Mouse (Mus musculus) neural tube, embryonic 11.5 days (tissue): ENCODE measurements around the gene Cldn34b2. TPM values are rescaled to one million over a fixed set of nuclear protein-coding genes. Genes with fewer than 3 reads are reported as not detected.
"Not testable (repeated sequence)": the region's sequence is repeated elsewhere in the genome, so short reads cannot be mapped to it uniquely, and the experiment has no call there.

Source experiments
- ATAC-seq: fragments of 200-750 bp; cut with Nextera tagmentation; 2 replicates; pipeline ENCODE4 v1.8.0; 2017; ENCODE audit warnings: moderate number of reproducible peaks, mild to moderate bottlenecking, moderate TSS enrichment, moderate library complexity; ENCODE audit not compliant: insufficient read depth, low FRiP score, low TSS enrichment
- DNase-seq: peaks from one replicate; pipeline ENCODE4 v3.0.0-alpha.2; 2015; ENCODE audit warnings: low spot score
- H3K27ac ChIP-seq: fragments of 300-500 bp; sonication (generic); 2 replicates; pipeline ENCODE4 v1.5.1; 2014; ENCODE audit warnings: low read depth, mild to moderate bottlenecking, low read length
- H3K27me3 ChIP-seq: fragments of 300-500 bp; sonication (generic); 2 replicates; pipeline ENCODE4 v1.6.1; 2014; ENCODE audit warnings: mild to moderate bottlenecking, low read length, mixed read lengths; ENCODE audit not compliant: control insufficient read depth, insufficient read depth
- H3K36me3 ChIP-seq: fragments of 300-500 bp; sonication (generic); 2 replicates; pipeline ENCODE4 v1.6.1; 2014; ENCODE audit warnings: mild to moderate bottlenecking, low read length, moderate library complexity, mixed read lengths; ENCODE audit not compliant: control insufficient read depth, insufficient read depth
- H3K4me1 ChIP-seq: fragments of 300-500 bp; sonication (generic); 2 replicates; pipeline ENCODE4 v1.6.1; 2014; ENCODE audit warnings: low read length, mixed read lengths; ENCODE audit not compliant: control insufficient read depth, insufficient read depth
- H3K4me2 ChIP-seq: fragments of 300-500 bp; sonication (generic); 2 replicates; pipeline ENCODE4 v1.6.1; 2014; ENCODE audit warnings: low read depth, mild to moderate bottlenecking, moderate library complexity
- H3K4me3 ChIP-seq: fragments of 300-500 bp; sonication (generic); 2 replicates; pipeline ENCODE4 v1.5.1; 2014; ENCODE audit warnings: low read depth, low read length
- H3K9ac ChIP-seq: fragments of 300-500 bp; sonication (generic); 2 replicates; pipeline ENCODE4 v1.6.1; 2014; ENCODE audit warnings: mild to moderate bottlenecking, low read length
- H3K9me3 ChIP-seq: fragments of 300-500 bp; sonication (generic); 2 replicates; pipeline ENCODE4 v1.6.1; 2016; ENCODE audit warnings: low read length; ENCODE audit not compliant: control insufficient read depth
- WGBS: fragments of 180-500 bp; shearing (Covaris S2); extraction: QIAGEN DNeasy Blood & Tissue Kit; methylation state at CpG from one replicate; pipeline ENCODE4 v1.1.7; 2014; 5-methylcytosine and 5-hydroxymethylcytosine counted together
- polyA plus RNA-seq: library from polyadenylated mRNA; unstranded; fragments of >200 nt; fragmentation: Nextera tagmentation; extraction: Ambion mirVana; gene quantifications from 2 replicates; pipeline ENCODE4 v1.2.1, GENCODE M21; 2014

The Cldn34b2 gene
- polyA plus RNA-seq, result not detected in 2 replicates

DNA sequence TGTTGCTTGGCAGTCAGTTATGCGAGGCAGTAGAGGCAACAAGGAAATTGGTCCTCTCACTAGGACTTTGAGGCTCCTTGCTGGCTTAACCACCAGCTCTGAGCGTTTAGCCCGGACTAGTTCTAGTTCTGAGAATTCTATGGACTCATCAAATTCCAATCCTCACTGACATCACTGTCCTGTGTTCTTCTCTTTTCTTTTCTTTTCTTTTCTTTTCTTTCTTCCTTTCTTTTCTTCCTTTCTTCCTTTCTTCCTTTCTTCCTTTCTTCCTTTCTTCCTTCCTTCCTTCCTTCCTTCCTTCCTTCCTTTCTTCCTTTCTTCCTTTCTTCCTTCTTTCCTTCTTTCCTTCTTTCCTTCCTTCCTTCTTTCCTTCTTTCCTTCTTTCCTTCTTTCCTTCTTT lies at the start of gene Cldn34b2:
Gene Cldn34b2, minus strand, starts transcription at position 101 of the 400 bp plus-strand sequence.
- not testable (repeated sequence) for H3K9me3 ChIP-seq, ATAC-seq, H3K27ac ChIP-seq, H3K27me3 ChIP-seq, H3K9ac ChIP-seq, H3K4me3 ChIP-seq, H3K4me2 ChIP-seq, H3K36me3 ChIP-seq, H3K4me1 ChIP-seq, DNase-seq
- 93% methylated on average over 3 of the region's 3 CpGs for WGBS

DNA sequence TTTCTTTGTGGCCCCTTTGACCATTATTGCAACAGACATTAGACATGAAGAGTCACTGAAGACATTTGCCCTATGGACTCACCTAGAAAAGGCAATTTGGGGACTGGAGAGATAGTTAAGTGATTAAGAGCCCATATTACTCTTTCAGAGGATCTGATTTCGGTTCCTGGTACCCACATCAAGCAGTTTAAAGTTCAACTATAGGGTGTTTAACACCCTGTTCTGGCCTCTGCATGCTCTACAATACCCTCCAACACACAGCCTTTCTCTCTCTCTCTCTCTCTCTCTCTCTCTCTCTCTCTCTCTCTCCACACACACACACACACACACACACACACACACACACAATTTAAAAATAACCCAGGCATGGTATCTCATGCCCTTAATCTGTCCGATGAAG lies 49.4 kb upstream of the Cldn34b2 start:
- H3K4me2 ChIP-seq, result no peak overlapping the region
- H3K4me3 ChIP-seq, result no peak overlapping the region
- ATAC-seq, result no peak
- no peaks in the 10 kb centered on the region for H3K9me3 ChIP-seq
- H3K36me3 ChIP-seq, result no peaks in the 10 kb centered on the region
- 79% methylated on average over 2 of the region's 2 CpGs for WGBS
- no peak overlapping the region for H3K27ac ChIP-seq
- no peak for DNase-seq
- no peaks in the 10 kb centered on the region for H3K27me3 ChIP-seq
- H3K4me1 ChIP-seq, result no peaks in the 10 kb centered on the region
- H3K9ac ChIP-seq, result no peak overlapping the region

DNA sequence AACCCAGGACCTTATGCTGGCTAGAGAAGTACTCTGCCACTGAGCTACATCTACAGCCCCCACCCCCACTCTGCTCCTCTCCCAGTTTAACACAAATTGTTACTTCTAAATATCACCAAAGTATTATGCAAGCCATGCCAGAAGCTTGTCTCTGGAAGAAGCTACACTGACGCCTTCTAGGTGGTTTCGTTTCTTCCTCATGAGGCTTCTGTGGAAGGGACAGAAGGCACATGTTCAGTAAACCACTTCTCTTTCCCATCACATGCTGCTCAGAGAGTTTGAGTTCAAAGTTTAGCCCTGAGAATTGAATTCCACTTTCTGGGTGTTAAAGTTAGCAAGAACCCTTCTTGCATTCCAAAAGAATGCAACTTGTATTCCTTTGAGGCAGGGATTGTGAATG lies 49.0 kb upstream of the Cldn34b2 start:
- H3K4me3 ChIP-seq, result no peak overlapping the region
- no peaks in the 10 kb centered on the region for H3K27me3 ChIP-seq
- no peaks in the 10 kb centered on the region for H3K9me3 ChIP-seq
- ATAC-seq (no peak), DNase-seq (no peak)
- whole genome bisulfite sequencing, result 68% methylated on average over 2 of the region's 2 CpGs
- H3K4me2 ChIP-seq, result no peak overlapping the region
- H3K9ac ChIP-seq, result no peak overlapping the region
- no peak overlapping the region for H3K27ac ChIP-seq
- H3K36me3 ChIP-seq, result no peaks in the 10 kb centered on the region
- no peaks in the 10 kb centered on the region for H3K4me1 ChIP-seq

- Histone ChIP-seq H3K4me2 (no peak overlapping the region), H3K9ac (no peak overlapping the region), H3K27ac (no peak overlapping the region), H3K36me3 (no peaks in the 10 kb centered on the region), H3K4me3 (no peak overlapping the region), H3K27me3 (no peaks in the 10 kb centered on the region), H3K4me1 (no peaks in the 10 kb centered on the region), H3K9me3 (no peaks in the 10 kb centered on the region)
- 46% methylated on average over 4 of the region's 4 CpGs for WGBS
- no peak for DNase-seq
- no peak for ATAC-seq
Measured at GRCm38 (mm10) chrX:155175568-155175967, 47.4 kb upstream of the Cldn34b2 start.

GRCm38 (mm10) chrX:155172310-155172709 lies 44.1 kb upstream of the Cldn34b2 start:
- no peaks in the 10 kb centered on the region for H3K9me3 ChIP-seq
- H3K4me1 ChIP-seq, result no peaks in the 10 kb centered on the region
- no peaks in the 10 kb centered on the region for H3K36me3 ChIP-seq
- DNase-seq (no peak), ATAC-seq (no peak)
- H3K4me3 ChIP-seq, result no peak overlapping the region
- no peaks in the 10 kb centered on the region for H3K27me3 ChIP-seq
- H3K27ac ChIP-seq, result no peak overlapping the region
- no peak overlapping the region for H3K4me2 ChIP-seq
- no peak overlapping the region for H3K9ac ChIP-seq

DNA sequence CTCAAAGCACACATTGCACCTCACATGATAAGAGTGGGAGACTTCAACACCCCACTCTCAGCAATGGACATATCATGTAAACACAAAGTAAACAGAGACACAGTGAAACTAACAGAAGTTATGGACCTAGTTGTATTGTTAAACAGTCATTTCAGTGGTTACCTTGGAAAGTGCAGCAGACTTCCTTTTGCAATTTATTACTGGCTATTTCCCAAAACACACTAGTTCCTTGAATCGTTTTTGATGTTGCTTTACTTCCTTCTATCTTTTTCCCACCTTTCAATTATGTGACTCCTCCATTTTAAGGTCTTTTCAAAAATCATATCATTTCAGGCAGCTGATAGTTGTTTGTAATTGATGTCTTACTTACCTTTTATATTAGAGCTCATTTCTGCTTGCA lies 43.5 kb upstream of the Cldn34b2 start:
- Histone ChIP-seq H3K9me3 (no peaks in the 10 kb centered on the region), H3K36me3 (no peaks in the 10 kb centered on the region), H3K9ac (no peak overlapping the region), H3K4me3 (no peak overlapping the region), H3K4me2 (no peak overlapping the region), H3K27me3 (no peaks in the 10 kb centered on the region), H3K4me1 (no peaks in the 10 kb centered on the region), H3K27ac (no peak overlapping the region)
- ATAC-seq (no peak), DNase-seq (no peak)
- WGBS, result 69% methylated on average over 1 of the region's 1 CpGs

- ATAC-seq (no peak), DNase-seq (no peak)
- Histone ChIP-seq H3K36me3 (no peaks in the 10 kb centered on the region), H3K4me3 (no peak overlapping the region), H3K4me2 (no peak overlapping the region), H3K9me3 (no peaks in the 10 kb centered on the region), H3K27me3 (no peaks in the 10 kb centered on the region), H3K4me1 (no peaks in the 10 kb centered on the region), H3K27ac (no peak overlapping the region), H3K9ac (no peak overlapping the region)
- WGBS, result 95% methylated on average over 8 of the region's 8 CpGs
Measured at GRCm38 (mm10) chrX:155169886-155170285, 41.7 kb upstream of the Cldn34b2 start.

DNA sequence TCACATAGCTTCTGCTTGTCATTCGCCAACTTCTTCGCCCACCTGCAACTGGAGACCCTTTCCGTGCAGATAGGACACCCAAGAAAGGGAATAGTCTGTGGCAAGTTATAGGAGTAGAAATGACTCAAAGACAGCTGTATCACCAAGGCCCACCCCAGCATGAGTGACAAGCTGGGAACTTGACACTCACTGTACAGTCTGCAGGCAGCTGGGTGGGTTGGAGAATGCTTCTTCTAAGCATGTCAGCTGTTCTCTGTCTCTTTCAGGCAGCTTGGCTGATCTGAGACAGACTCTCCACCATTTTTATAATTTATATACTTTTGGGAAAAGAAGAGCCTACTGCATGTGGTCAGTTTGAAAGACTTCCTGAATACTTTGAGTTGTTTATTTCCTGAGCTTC lies 39.5 kb upstream of the Cldn34b2 start:
- WGBS, result 97% methylated on average over 3 of the region's 3 CpGs
- ATAC-seq, result no peak
- Histone ChIP-seq H3K9me3 (no peaks in the 10 kb centered on the region), H3K9ac (no peak overlapping the region), H3K4me3 (no peak overlapping the region), H3K27ac (no peak overlapping the region), H3K36me3 (no peaks in the 10 kb centered on the region), H3K27me3 (no peaks in the 10 kb centered on the region), H3K4me1 (no peaks in the 10 kb centered on the region), H3K4me2 (no peak overlapping the region)
- DNase-seq, result no peak

DNA sequence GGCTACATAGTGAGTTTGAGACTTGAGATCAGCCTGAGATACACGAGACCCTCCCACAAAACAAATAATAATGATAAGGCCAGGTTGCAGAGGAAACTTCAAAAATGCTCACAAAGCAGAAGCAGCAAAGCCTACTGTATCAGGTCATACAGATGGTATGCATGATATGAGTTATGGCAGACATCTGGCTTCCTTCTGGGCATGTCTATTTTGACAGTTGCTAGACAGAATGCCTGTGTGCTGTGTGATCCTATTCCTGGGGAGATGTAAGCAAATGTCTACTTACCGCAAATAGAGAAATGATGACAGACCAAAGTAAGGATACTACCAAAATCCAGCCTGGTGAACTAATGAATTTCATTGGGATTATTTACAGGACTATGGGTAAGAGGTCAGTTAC lies 38.1 kb upstream of the Cldn34b2 start:
- no peaks in the 10 kb centered on the region for H3K9me3 ChIP-seq
- no peak for ATAC-seq
- no peaks in the 10 kb centered on the region for H3K27me3 ChIP-seq
- no peaks in the 10 kb centered on the region for H3K4me1 ChIP-seq
- no peak for DNase-seq
- no peak overlapping the region for H3K27ac ChIP-seq
- H3K4me3 ChIP-seq, result no peak overlapping the region
- H3K36me3 ChIP-seq, result no peaks in the 10 kb centered on the region
- WGBS, result 71% methylated on average over 2 of the region's 2 CpGs
- H3K9ac ChIP-seq, result no peak overlapping the region
- no peak overlapping the region for H3K4me2 ChIP-seq
